Mouse (Mus musculus): ENCODE data around the gene Olfr692. TPM values are rescaled to one million over a fixed set of nuclear protein-coding genes. Genes with fewer than 3 reads are reported as not detected.
"Not testable (repeated sequence)": the region's sequence is repeated elsewhere in the genome, so short reads cannot be mapped to it uniquely, and the experiment has no call there.

Olfr692 gene
- not detected in 2 replicates for polyA plus RNA-seq (2015; fragmentation: Nextera tagmentation; extraction: Ambion mirVana)

- H3K4me2 ChIP-seq, result no peak within 1 kb of the TSS
- no peak within 1 kb of the TSS for H3K4me3 ChIP-seq
- H3K9me3 ChIP-seq (replicated peaks), result no peaks in the 10 kb centered on the region
- no peaks in the 10 kb centered on the region for H3K27me3 ChIP-seq
- H3K36me3 ChIP-seq (ENCODE audit: poor library complexity, severe bottlenecking), result 0 out of 2 replicates have a peak, but pooled peaks cover 4% of the 10 kb centered on the region
- H3K4me1 ChIP-seq, result no peaks in the 10 kb centered on the region
- WGBS, result 93% methylated on average over 1 of the region's 1 CpGs
- no peak for ATAC-seq
- H3K9ac ChIP-seq, result no peak within 1 kb of the TSS
- H3K27ac ChIP-seq, result no peak within 1 kb of the TSS
Measured at GRCm38 (mm10) chr7:105367930-105368329, at the start of gene Olfr692. Gene Olfr692, plus strand, starts transcription at chr7:105368230.

- Histone ChIP-seq H3K27ac (no peak overlapping the region), H3K36me3 (ENCODE audit: poor library complexity, severe bottlenecking) (no peaks in the 10 kb centered on the region), H3K9me3 (replicated peaks) (no peaks in the 10 kb centered on the region), H3K9ac (no peak overlapping the region), H3K4me2 (no peak overlapping the region), H3K4me1 (no peaks in the 10 kb centered on the region), H3K4me3 (no peak overlapping the region), H3K27me3 (no peaks in the 10 kb centered on the region)
- 75% methylated on average over 2 of the region's 2 CpGs for WGBS
- ATAC-seq, result no peak
Measured at GRCm38 (mm10) chr7:105325302-105325701, 42.7 kb upstream of the Olfr692 start.

- Histone ChIP-seq H3K4me2 (no peak within 1 kb of the TSS), H3K9ac (no peak within 1 kb of the TSS), H3K9me3 (replicated peaks) (no peaks in the 10 kb centered on the region), H3K27ac (no peak within 1 kb of the TSS), H3K36me3 (ENCODE audit: poor library complexity, severe bottlenecking) (no peaks in the 10 kb centered on the region), H3K4me3 (no peak within 1 kb of the TSS), H3K4me1 (no peaks in the 10 kb centered on the region), H3K27me3 (no peaks in the 10 kb centered on the region)
- 82% methylated on average over 1 of the region's 1 CpGs for WGBS
- no peak for ATAC-seq
Measured at GRCm38 (mm10) chr7:105334004-105334403, 34.0 kb upstream of the Olfr692 start, which contains the start of gene Olfr690. Gene Olfr690, minus strand, starts transcription at chr7:105334104.

- Histone ChIP-seq H3K4me2 (no peak within 1 kb of the TSS), H3K9me3 (replicated peaks) (no peaks in the 10 kb centered on the region), H3K4me3 (no peak within 1 kb of the TSS), H3K27me3 (no peaks in the 10 kb centered on the region), H3K27ac (no peak within 1 kb of the TSS), H3K9ac (no peak within 1 kb of the TSS), H3K4me1 (no peaks in the 10 kb centered on the region), H3K36me3 (ENCODE audit: poor library complexity, severe bottlenecking) (no peaks in the 10 kb centered on the region)
- no peak for ATAC-seq
- WGBS, result 64% methylated on average over 1 of the region's 1 CpGs
Measured at GRCm38 (mm10) chr7:105342170-105342569, 25.9 kb upstream of the Olfr692 start, which contains the start of gene Olfr691. Gene Olfr691, minus strand, starts transcription at chr7:105342270.

- H3K9ac ChIP-seq, result no peak overlapping the region
- H3K9me3 ChIP-seq (replicated peaks), result no peaks in the 10 kb centered on the region
- H3K36me3 ChIP-seq (ENCODE audit: poor library complexity, severe bottlenecking), result no peaks in the 10 kb centered on the region
- WGBS, result 79% methylated on average over 2 of the region's 2 CpGs
- H3K4me2 ChIP-seq, result no peak overlapping the region
- ATAC-seq, result no peak
- H3K4me1 ChIP-seq, result no peaks in the 10 kb centered on the region
- H3K27me3 ChIP-seq, result no peaks in the 10 kb centered on the region
- no peak overlapping the region for H3K27ac ChIP-seq
- no peak overlapping the region for H3K4me3 ChIP-seq
Measured at GRCm38 (mm10) chr7:105342752-105343151, 25.3 kb upstream of the Olfr692 start.

- WGBS, result no CpG with 5 or more reads among the region's 5 CpGs
- H3K4me1 ChIP-seq; H3K9ac ChIP-seq; H3K4me2 ChIP-seq; H3K36me3 ChIP-seq (ENCODE audit: poor library complexity, severe bottlenecking); H3K9me3 ChIP-seq (replicated peaks); ATAC-seq; H3K27me3 ChIP-seq; H3K27ac ChIP-seq; H3K4me3 ChIP-seq: not testable (repeated sequence)
Measured at GRCm38 (mm10) chr7:105356064-105356463, 12.0 kb upstream of the Olfr692 start.

- H3K9me3 ChIP-seq (replicated peaks); H3K36me3 ChIP-seq (ENCODE audit: poor library complexity, severe bottlenecking); H3K9ac ChIP-seq; H3K4me2 ChIP-seq; ATAC-seq; H3K27me3 ChIP-seq; H3K4me1 ChIP-seq; H3K27ac ChIP-seq; H3K4me3 ChIP-seq: not testable (repeated sequence)
- whole genome bisulfite sequencing, result 90% methylated on average over 1 of the region's 2 CpGs
Measured at GRCm38 (mm10) chr7:105356487-105356886, 11.5 kb upstream of the Olfr692 start.

- Histone ChIP-seq H3K9ac (no peak overlapping the region), H3K9me3 (replicated peaks) (no peaks in the 10 kb centered on the region), H3K27ac (no peak overlapping the region), H3K27me3 (no peaks in the 10 kb centered on the region), H3K36me3 (ENCODE audit: poor library complexity, severe bottlenecking) (no peaks in the 10 kb centered on the region), H3K4me2 (no peak overlapping the region), H3K4me1 (no peaks in the 10 kb centered on the region), H3K4me3 (no peak overlapping the region)
- 77% methylated on average over 2 of the region's 2 CpGs for WGBS
- ATAC-seq, result no peak
Measured at GRCm38 (mm10) chr7:105361713-105362112, 6.3 kb upstream of the Olfr692 start.

- Histone ChIP-seq H3K4me2 (no peak overlapping the region), H3K4me3 (no peak overlapping the region), H3K27me3 (no peaks in the 10 kb centered on the region), H3K9ac (no peak overlapping the region), H3K4me1 (no peaks in the 10 kb centered on the region), H3K9me3 (replicated peaks) (no peaks in the 10 kb centered on the region), H3K36me3 (ENCODE audit: poor library complexity, severe bottlenecking) (0 out of 2 replicates have a peak, but pooled peaks cover 4% of the 10 kb centered on the region), H3K27ac (no peak overlapping the region)
- no peak for ATAC-seq
- 90% methylated on average over 5 of the region's 5 CpGs for WGBS
Measured at GRCm38 (mm10) chr7:105367268-105367667, 762 bp upstream of the Olfr692 start.

GRCm38 (mm10) chr7:105368521-105368920, 491 bp downstream of the Olfr692 start:
- Histone ChIP-seq H3K9me3 (replicated peaks) (no peaks in the 10 kb centered on the region), H3K9ac (no peak overlapping the region), H3K27ac (no peak overlapping the region), H3K27me3 (no peaks in the 10 kb centered on the region), H3K36me3 (ENCODE audit: poor library complexity, severe bottlenecking) (peaks cover 6% of the 10 kb centered on the region; the same call in 1 of the 2 replicates), H3K4me2 (no peak overlapping the region), H3K4me1 (no peaks in the 10 kb centered on the region), H3K4me3 (no peak overlapping the region)
- ATAC-seq, result no peak
- 90% methylated on average over 4 of the region's 4 CpGs for WGBS

GRCm38 (mm10) chr7:105372912-105373311, 4.9 kb downstream of the Olfr692 start:
- Histone ChIP-seq H3K27me3 (no peaks in the 10 kb centered on the region), H3K9me3 (replicated peaks) (no peaks in the 10 kb centered on the region), H3K9ac (no peak overlapping the region), H3K36me3 (ENCODE audit: poor library complexity, severe bottlenecking) (peaks cover 28% of the 10 kb centered on the region), H3K4me2 (no peak overlapping the region), H3K4me3 (no peak overlapping the region), H3K4me1 (no peaks in the 10 kb centered on the region), H3K27ac (no peak overlapping the region)
- ATAC-seq, result no peak
- 93% methylated on average over 1 of the region's 1 CpGs for WGBS

GRCm38 (mm10) chr7:105373509-105373908, 5.5 kb downstream of the Olfr692 start:
- Histone ChIP-seq H3K9me3 (replicated peaks) (no peaks in the 10 kb centered on the region), H3K36me3 (ENCODE audit: poor library complexity, severe bottlenecking) (peaks cover 34% of the 10 kb centered on the region), H3K4me3 (no peak overlapping the region), H3K9ac (no peak overlapping the region), H3K27me3 (no peaks in the 10 kb centered on the region), H3K27ac (no peak overlapping the region), H3K4me2 (no peak overlapping the region), H3K4me1 (no peaks in the 10 kb centered on the region)
- no peak for ATAC-seq
- WGBS, result 89% methylated on average over 4 of the region's 4 CpGs

- Histone ChIP-seq H3K9me3 (replicated peaks) (no peaks in the 10 kb centered on the region), H3K36me3 (ENCODE audit: poor library complexity, severe bottlenecking) (peaks cover 39% of the 10 kb centered on the region), H3K27ac (no peak overlapping the region), H3K4me3 (no peak overlapping the region), H3K4me1 (no peaks in the 10 kb centered on the region), H3K9ac (no peak overlapping the region), H3K27me3 (no peaks in the 10 kb centered on the region), H3K4me2 (no peak overlapping the region)
- WGBS, result 94% methylated on average over 3 of the region's 3 CpGs
- no peak for ATAC-seq
Measured at GRCm38 (mm10) chr7:105373976-105374375, 5.9 kb downstream of the Olfr692 start.
